Mouse (Mus musculus) olfactory bulb, adult 2 months (tissue): ENCODE results near the gene Dpp6.

Experiments used
- CTCF ChIP-seq: fragments of 200-500 bp; IDR thresholded peaks from 2 replicates; pipeline ENCODE4 v1.5.1; 2012; ENCODE audit warnings: low read depth, mild to moderate bottlenecking, low read length, moderate library complexity; ENCODE audit not compliant: insufficient read depth
- POLR2A ChIP-seq: fragments of 200-500 bp; IDR thresholded peaks from 2 replicates; pipeline ENCODE4 v1.6.1; 2012; ENCODE audit warnings: mild to moderate bottlenecking, low read depth, low read length, moderate library complexity; ENCODE audit not compliant: insufficient read depth

DNA sequence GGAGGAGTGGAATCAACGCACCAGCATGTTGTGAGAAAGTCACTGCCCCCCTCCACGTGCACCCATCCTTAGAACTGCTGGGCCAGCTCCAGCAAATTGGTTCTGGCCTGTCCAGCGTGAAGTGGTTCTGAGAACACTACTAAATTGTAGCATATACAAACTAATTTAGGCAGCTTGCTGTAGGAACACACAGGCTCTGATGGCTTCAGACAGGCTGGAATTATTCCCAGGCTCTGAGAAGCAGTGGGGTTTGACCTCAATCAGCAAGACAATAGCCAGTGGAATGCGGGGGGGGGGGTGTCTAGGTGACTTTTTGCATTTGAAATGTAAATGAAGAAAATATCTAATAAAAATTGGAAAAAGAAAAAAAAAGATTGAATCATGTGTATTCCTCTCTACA, 156.2 kb downstream of the Dpp6 start:
- TF ChIP-seq POLR2A, result no peak
- no peak for TF ChIP-seq CTCF
